Mouse (Mus musculus) heart, embryonic 12.5 days (tissue): ENCODE measurements around the gene Nek8. TPM values are rescaled to one million over a fixed set of nuclear protein-coding genes. Genes with fewer than 3 reads are reported as not detected.

Source experiments
- ATAC-seq: fragments of 200-750 bp; cut with Nextera tagmentation; 2 replicates; pipeline ENCODE4 v1.8.0; 2017; ENCODE audit warnings: moderate TSS enrichment, moderate library complexity; ENCODE audit not compliant: insufficient number of reproducible peaks, low FRiP score
- H3K27ac ChIP-seq: fragments of 300-500 bp; sonication (generic); 2 replicates; pipeline ENCODE4 v1.5.1; 2016; ENCODE audit warnings: mild to moderate bottlenecking, moderate library complexity; ENCODE audit not compliant: poor library complexity, severe bottlenecking
- H3K27me3 ChIP-seq: fragments of 300-500 bp; sonication (generic); replicated peaks from 2 replicates; pipeline ENCODE4 v1.6.1; 2016; ENCODE audit warnings: mild to moderate bottlenecking, moderate library complexity
- H3K36me3 ChIP-seq: fragments of 300-500 bp; sonication (generic); 2 replicates; pipeline ENCODE4 v1.6.1; 2016; ENCODE audit warnings: mild to moderate bottlenecking, moderate library complexity
- H3K4me1 ChIP-seq: fragments of 300-500 bp; sonication (generic); replicated peaks from 2 replicates; pipeline ENCODE4 v1.6.1; 2016; ENCODE audit warnings: mild to moderate bottlenecking
- H3K4me2 ChIP-seq: fragments of 300-500 bp; sonication (generic); 2 replicates; pipeline ENCODE4 v1.6.1; 2016; ENCODE audit warnings: mild to moderate bottlenecking, moderate library complexity
- H3K4me3 ChIP-seq: fragments of 300-500 bp; sonication (generic); 2 replicates; pipeline ENCODE4 v1.5.1; 2016; ENCODE audit warnings: mild to moderate bottlenecking
- H3K9ac ChIP-seq: fragments of 300-500 bp; sonication (generic); 2 replicates; pipeline ENCODE4 v1.6.1; 2016; ENCODE audit warnings: mild to moderate bottlenecking, moderate library complexity
- H3K9me3 ChIP-seq: fragments of 300-500 bp; sonication (generic); replicated peaks from 2 replicates; pipeline ENCODE4 v1.6.1; 2016; ENCODE audit warnings: mild to moderate bottlenecking, moderate library complexity
- WGBS: fragments of 180-500 bp; shearing (Covaris S2); methylation state at CpG from one replicate; pipeline ENCODE4 v1.1.7; 2016; 5-methylcytosine and 5-hydroxymethylcytosine counted together
- polyA plus RNA-seq: library from polyadenylated mRNA; unstranded; fragments of >200 nt; fragmentation: Nextera tagmentation; extraction: Ambion mirVana; gene quantifications from 2 replicates; pipeline ENCODE4 v1.2.1, GENCODE M21; 2016

Nek8 gene
- polyA plus RNA-seq, 1 experiment from 2014 or later, result 12.1 TPM

- H3K27ac ChIP-seq, result no peak overlapping the region
- WGBS, result 81% methylated on average over 5 of the region's 5 CpGs
Observed at GRCm38 (mm10) chr11:78155674-78156073, 20.8 kb downstream of the Nek8 start.

GRCm38 (mm10) chr11:78153778-78154177 lies 22.7 kb downstream of the Nek8 start:
- ATAC-seq, result 0 out of 2 replicates have a peak, but pooled peaks have one; percentile 28
- Histone ChIP-seq H3K9ac (no peak overlapping the region), H3K27me3 (no peaks in the 10 kb centered on the region), H3K4me3 (no peak overlapping the region), H3K9me3 (no peaks in the 10 kb centered on the region), H3K4me2 (no peak overlapping the region), H3K27ac (no peak overlapping the region), H3K36me3 (peaks cover 87% of the 10 kb centered on the region), H3K4me1 (peaks cover 6% of the 10 kb centered on the region; the same call in 1 of the 2 replicates)
- WGBS, result 89% methylated on average over 13 of the region's 13 CpGs

More at GRCm38 (mm10) chr11:78155674-78156073, 20.8 kb downstream of the Nek8 start:
- Histone ChIP-seq H3K4me2 (no peak overlapping the region), H3K4me1 (peaks cover 10% of the 10 kb centered on the region; the same call in 1 of the 2 replicates), H3K27me3 (no peaks in the 10 kb centered on the region), H3K4me3 (no peak overlapping the region), H3K9ac (no peak overlapping the region), H3K36me3 (peaks cover 89% of the 10 kb centered on the region), H3K9me3 (no peaks in the 10 kb centered on the region)
- ATAC-seq, result no peak

GRCm38 (mm10) chr11:78152299-78153231 lies 23.9 kb downstream of the Nek8 start:
- ATAC-seq, result no peak
- H3K27ac ChIP-seq, result no peak overlapping the region
- H3K4me3 ChIP-seq, result no peak overlapping the region
- peaks cover 87% of the 10 kb centered on the region for H3K36me3 ChIP-seq
- no peaks in the 10 kb centered on the region for H3K9me3 ChIP-seq
- 77% methylated on average over 9 of the region's 9 CpGs for WGBS
- no peaks in the 10 kb centered on the region for H3K27me3 ChIP-seq
- no peak overlapping the region for H3K4me2 ChIP-seq
- no peak overlapping the region for H3K9ac ChIP-seq
- peaks cover 4% of the 10 kb centered on the region; the same call in 1 of the 2 replicates for H3K4me1 ChIP-seq

GRCm38 (mm10) chr11:78151161-78151560 lies 25.3 kb downstream of the Nek8 start:
- Histone ChIP-seq H3K27ac (no peak overlapping the region), H3K9ac (no peak overlapping the region), H3K36me3 (peaks cover 93% of the 10 kb centered on the region), H3K27me3 (no peaks in the 10 kb centered on the region), H3K4me1 (peaks cover 7% of the 10 kb centered on the region; the same call in 1 of the 2 replicates), H3K9me3 (no peaks in the 10 kb centered on the region), H3K4me2 (no peak overlapping the region), H3K4me3 (no peak overlapping the region)
- WGBS, result 24% methylated on average over 1 of the region's 1 CpGs
- no peak for ATAC-seq

- H3K36me3 ChIP-seq, result peaks cover 85% of the 10 kb centered on the region
- H3K27me3 ChIP-seq, result no peaks in the 10 kb centered on the region
- H3K4me1 ChIP-seq, result peaks cover 7% of the 10 kb centered on the region; the same call in 1 of the 2 replicates
- H3K9ac ChIP-seq, result no peak overlapping the region
- no peak overlapping the region for H3K27ac ChIP-seq
- no peak overlapping the region for H3K4me3 ChIP-seq
- H3K9me3 ChIP-seq, result no peaks in the 10 kb centered on the region
- no peak for ATAC-seq
- H3K4me2 ChIP-seq, result no peak overlapping the region
- WGBS, result 88% methylated on average over 6 of the region's 6 CpGs
Observed at GRCm38 (mm10) chr11:78146707-78147543, 29.6 kb downstream of the Nek8 start.

- no peak for ATAC-seq
- peaks cover 80% of the 10 kb centered on the region for H3K36me3 ChIP-seq
- H3K4me2 ChIP-seq, result no peak overlapping the region
- H3K27me3 ChIP-seq, result no peaks in the 10 kb centered on the region
- H3K27ac ChIP-seq, result no peak overlapping the region
- H3K9me3 ChIP-seq, result no peaks in the 10 kb centered on the region
- WGBS, result 86% methylated on average over 5 of the region's 5 CpGs
- H3K4me3 ChIP-seq, result no peak overlapping the region
- H3K4me1 ChIP-seq, result peaks cover 14% of the 10 kb centered on the region
- no peak overlapping the region for H3K9ac ChIP-seq
Observed at GRCm38 (mm10) chr11:78146168-78146567, 30.3 kb downstream of the Nek8 start.

GRCm38 (mm10) chr11:78143520-78143919 lies 33.0 kb downstream of the Nek8 start:
- Histone ChIP-seq H3K9me3 (no peaks in the 10 kb centered on the region), H3K4me1 (peaks cover 27% of the 10 kb centered on the region), H3K27me3 (no peaks in the 10 kb centered on the region), H3K4me3 (no peak overlapping the region), H3K36me3 (peaks cover 56% of the 10 kb centered on the region), H3K27ac (0 out of 2 replicates have a peak overlapping the region, but pooled peaks have one; percentile 2), H3K9ac (no peak overlapping the region), H3K4me2 (no peak overlapping the region)
- ATAC-seq, result no peak
- WGBS, result 73% methylated on average over 2 of the region's 2 CpGs

- WGBS, result 42% methylated on average over 5 of the region's 5 CpGs
- Histone ChIP-seq H3K9ac (no peak overlapping the region), H3K27me3 (no peaks in the 10 kb centered on the region), H3K27ac (no peak overlapping the region; the same call in 1 of the 2 replicates), H3K4me3 (no peak overlapping the region), H3K4me2 (no peak overlapping the region), H3K4me1 (peaks cover 43% of the 10 kb centered on the region), H3K36me3 (peaks cover 29% of the 10 kb centered on the region), H3K9me3 (no peaks in the 10 kb centered on the region)
- no peak for ATAC-seq
Observed at GRCm38 (mm10) chr11:78140665-78141064, 35.8 kb downstream of the Nek8 start.

- H3K9me3 ChIP-seq, result no peaks in the 10 kb centered on the region
- H3K9ac ChIP-seq, result no peak overlapping the region
- no peak; the same call in 1 of the 2 replicates for ATAC-seq
- peaks cover 52% of the 10 kb centered on the region for H3K4me1 ChIP-seq
- H3K36me3 ChIP-seq, result peaks cover 3% of the 10 kb centered on the region
- peak overlapping the region; percentile 51; the same call in 1 of the 2 replicates for H3K27ac ChIP-seq
- H3K4me2 ChIP-seq, result no peak overlapping the region
- no peaks in the 10 kb centered on the region for H3K27me3 ChIP-seq
- WGBS, result 73% methylated on average over 3 of the region's 3 CpGs
- H3K4me3 ChIP-seq, result no peak overlapping the region
Observed at GRCm38 (mm10) chr11:78138023-78138422, 38.5 kb downstream of the Nek8 start.

- 62% methylated on average over 4 of the region's 4 CpGs for WGBS
- Histone ChIP-seq H3K4me2 (no peak overlapping the region), H3K27me3 (no peaks in the 10 kb centered on the region), H3K36me3 (no peaks in the 10 kb centered on the region), H3K9ac (no peak overlapping the region), H3K4me1 (peaks cover 56% of the 10 kb centered on the region), H3K27ac (peak overlapping the region; percentile 51; the same call in 1 of the 2 replicates), H3K4me3 (no peak overlapping the region), H3K9me3 (no peaks in the 10 kb centered on the region)
- 0 out of 2 replicates have a peak, but pooled peaks have one; percentile 40 for ATAC-seq
Observed at GRCm38 (mm10) chr11:78137584-78137983, 38.9 kb downstream of the Nek8 start.

GRCm38 (mm10) chr11:78136132-78136531 lies 40.3 kb downstream of the Nek8 start:
- no peak overlapping the region for H3K9ac ChIP-seq
- H3K9me3 ChIP-seq, result no peaks in the 10 kb centered on the region
- H3K27ac ChIP-seq, result no peak overlapping the region
- H3K27me3 ChIP-seq, result no peaks in the 10 kb centered on the region
- H3K4me2 ChIP-seq, result no peak overlapping the region
- no peak overlapping the region for H3K4me3 ChIP-seq
- ATAC-seq, result no peak
- no peaks in the 10 kb centered on the region for H3K36me3 ChIP-seq
- 53% methylated on average over 1 of the region's 1 CpGs for WGBS
- peaks cover 50% of the 10 kb centered on the region for H3K4me1 ChIP-seq
